Mouse (Mus musculus): ENCODE results near the gene Apaf1. TPM values are rescaled to one million over a fixed set of nuclear protein-coding genes. Genes with fewer than 3 reads are reported as not detected.
A peak's percentile ranks its signal among the peaks of the same experiment; 100 is the strongest.

Gene Apaf1
- polyA plus RNA-seq, 1 experiment from 2014 or later = 19.7 TPM

DNA sequence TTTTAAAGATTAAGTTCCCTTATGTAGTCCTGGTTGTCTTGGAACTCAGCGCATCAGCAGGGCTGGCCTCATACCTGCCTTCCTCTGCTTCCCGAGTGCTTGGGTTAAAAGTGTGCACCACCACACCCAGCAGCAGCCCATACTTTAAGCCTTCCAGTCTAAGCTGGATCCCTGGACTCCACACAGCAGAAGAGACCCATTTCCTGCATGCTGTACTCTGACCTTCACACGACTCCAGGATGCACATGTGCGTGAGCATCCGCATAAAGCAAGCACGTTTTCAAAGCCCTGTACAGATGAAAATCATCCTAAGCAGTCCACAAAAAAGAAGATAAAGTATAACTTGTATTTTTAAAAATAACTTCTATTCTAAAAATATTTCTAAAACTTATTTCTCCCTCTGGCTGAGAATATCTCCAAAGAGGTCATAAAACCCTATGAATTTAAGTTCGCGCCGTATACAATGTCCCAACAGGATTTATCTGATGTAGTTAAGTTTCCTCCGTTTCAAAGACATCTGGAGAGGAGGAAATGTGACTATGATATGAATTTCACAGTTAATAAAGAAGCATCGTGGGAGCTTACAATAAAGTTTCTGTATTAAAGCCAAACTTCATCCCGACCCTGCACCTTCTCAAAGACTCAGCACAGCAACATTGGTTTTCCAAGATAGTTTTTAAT is 76.6 kb downstream of the Apaf1 start:
- Histone ChIP-seq H3K27ac (replicated peaks) (no peak overlapping the region), H3K4me1 (replicated peaks) (no peaks in the 10 kb centered on the region), H3K9me3 (no peaks in the 10 kb centered on the region), H3K27me3 (no peaks in the 10 kb centered on the region), H3K9ac (no peak overlapping the region), H3K4me2 (no peak overlapping the region), H3K4me3 (no peak overlapping the region), H3K36me3 (peaks cover 19% of the 10 kb centered on the region)
- 89% methylated on average over 12 of the region's 12 CpGs for WGBS
- no peak for ATAC-seq (ENCODE audit: low FRiP score, low read depth)

GRCm38 (mm10) chr10:91001421-91001820 is 81.1 kb downstream of the Apaf1 start:
- Histone ChIP-seq H3K27me3 (no peaks in the 10 kb centered on the region), H3K27ac (replicated peaks) (no peak overlapping the region), H3K4me2 (no peak overlapping the region), H3K4me3 (no peak overlapping the region), H3K9ac (no peak overlapping the region), H3K9me3 (no peaks in the 10 kb centered on the region), H3K36me3 (peaks cover 3% of the 10 kb centered on the region; the same call in 1 of the 2 replicates), H3K4me1 (replicated peaks) (no peaks in the 10 kb centered on the region)
- no peak for ATAC-seq (ENCODE audit: low FRiP score, low read depth)
- WGBS = 53% methylated on average over 13 of the region's 13 CpGs

DNA sequence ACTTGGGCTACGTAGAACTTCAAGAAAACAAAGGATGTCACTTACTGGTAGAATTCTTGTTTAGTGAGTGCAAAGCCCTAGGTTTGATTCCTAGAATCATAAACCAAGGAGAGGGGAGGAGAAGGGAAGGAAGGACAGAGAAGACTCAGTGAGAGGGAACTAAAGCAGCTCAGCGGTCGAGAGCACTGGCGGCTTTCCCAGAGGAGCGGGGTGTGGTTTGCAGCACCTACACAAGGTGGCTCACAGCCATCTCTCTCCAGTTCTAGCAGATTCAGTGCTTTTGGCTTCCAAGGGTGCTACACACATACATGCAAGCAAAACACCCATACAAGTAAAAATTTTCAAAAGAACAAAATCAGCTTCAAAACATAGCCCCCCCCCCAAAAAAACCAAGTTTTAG is 82.7 kb downstream of the Apaf1 start:
- Histone ChIP-seq H3K36me3 (peaks cover 18% of the 10 kb centered on the region), H3K9me3 (no peaks in the 10 kb centered on the region), H3K27me3 (no peaks in the 10 kb centered on the region), H3K4me1 (replicated peaks) (no peaks in the 10 kb centered on the region), H3K4me3 (no peak overlapping the region), H3K4me2 (no peak overlapping the region), H3K27ac (replicated peaks) (no peak overlapping the region), H3K9ac (no peak overlapping the region)
- WGBS = 96% methylated on average over 5 of the region's 5 CpGs
- ATAC-seq (ENCODE audit: low FRiP score, low read depth) = no peak

- Histone ChIP-seq H3K27me3 (no peaks in the 10 kb centered on the region), H3K4me2 (no peak overlapping the region), H3K9me3 (no peaks in the 10 kb centered on the region), H3K36me3 (peaks cover 25% of the 10 kb centered on the region), H3K27ac (replicated peaks) (no peak overlapping the region), H3K9ac (no peak overlapping the region), H3K4me1 (replicated peaks) (no peaks in the 10 kb centered on the region), H3K4me3 (no peak overlapping the region)
- no peak for ATAC-seq (ENCODE audit: low FRiP score, low read depth)
- WGBS = 72% methylated on average over 5 of the region's 5 CpGs
Observed at GRCm38 (mm10) chr10:90993869-90994268, 88.7 kb downstream of the Apaf1 start.

- Histone ChIP-seq H3K27me3 (no peaks in the 10 kb centered on the region), H3K36me3 (peaks cover 25% of the 10 kb centered on the region), H3K4me2 (no peak overlapping the region), H3K9me3 (no peaks in the 10 kb centered on the region), H3K4me1 (replicated peaks) (no peaks in the 10 kb centered on the region), H3K4me3 (no peak overlapping the region), H3K27ac (replicated peaks) (no peak overlapping the region), H3K9ac (no peak overlapping the region)
- WGBS = 88% methylated on average over 6 of the region's 6 CpGs
- no peak for ATAC-seq (ENCODE audit: low FRiP score, low read depth)
Observed at GRCm38 (mm10) chr10:90992237-90992636, 90.3 kb downstream of the Apaf1 start.

DNA sequence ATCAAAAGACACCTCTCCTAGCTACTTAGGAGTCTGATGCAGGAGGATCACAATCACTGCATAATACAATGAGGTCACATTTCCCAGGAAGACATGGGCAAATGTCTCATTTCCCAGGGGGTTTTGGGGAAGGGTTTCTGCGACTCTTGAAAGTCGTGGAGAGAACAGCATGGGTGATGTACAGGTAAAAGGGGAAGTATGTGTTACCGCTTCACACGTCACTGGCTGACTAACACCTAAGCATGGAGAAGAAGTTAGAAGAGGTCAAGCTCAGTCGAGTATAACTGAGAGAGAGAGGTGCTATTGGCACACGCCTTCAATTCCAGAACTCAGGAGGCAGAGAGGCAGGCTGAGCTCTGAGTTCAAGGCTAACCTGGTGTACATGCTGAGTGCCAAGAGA is 92.2 kb downstream of the Apaf1 start:
- no peak for ATAC-seq (ENCODE audit: low FRiP score, low read depth)
- 92% methylated on average over 6 of the region's 6 CpGs for WGBS
- H3K4me1 ChIP-seq (replicated peaks) = no peaks in the 10 kb centered on the region
- peaks cover 11% of the 10 kb centered on the region for H3K36me3 ChIP-seq
- H3K9me3 ChIP-seq = no peaks in the 10 kb centered on the region
- H3K4me2 ChIP-seq = no peak overlapping the region
- no peaks in the 10 kb centered on the region for H3K27me3 ChIP-seq
- H3K27ac ChIP-seq (replicated peaks) = no peak overlapping the region
- H3K9ac ChIP-seq = no peak overlapping the region
- H3K4me3 ChIP-seq = no peak overlapping the region

DNA sequence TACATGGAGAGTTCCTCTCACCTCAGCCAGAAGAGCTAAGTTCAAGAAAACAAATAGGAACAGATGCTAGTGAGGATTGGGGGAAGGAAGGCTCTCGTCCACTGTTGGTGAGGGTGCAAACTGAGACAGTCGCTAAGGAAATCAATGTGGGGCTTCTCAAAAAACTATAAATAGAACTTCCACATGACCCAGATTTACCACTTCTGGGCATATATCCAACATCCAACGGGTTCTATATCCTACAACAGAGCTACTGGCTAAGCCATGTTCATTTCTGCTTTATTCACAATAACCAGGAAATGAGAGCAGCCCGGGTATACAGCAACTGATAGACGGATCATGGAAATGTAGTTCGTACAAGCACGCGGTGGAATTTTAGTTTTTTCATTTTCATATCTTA is 99.5 kb downstream of the Apaf1 start:
- H3K9me3 ChIP-seq = no peaks in the 10 kb centered on the region
- WGBS = 81% methylated on average over 8 of the region's 8 CpGs
- H3K4me1 ChIP-seq (replicated peaks) = 0 out of 2 replicates have a peak, but pooled peaks cover 4% of the 10 kb centered on the region
- H3K27me3 ChIP-seq = no peaks in the 10 kb centered on the region
- no peak overlapping the region for H3K4me2 ChIP-seq
- no peak for ATAC-seq (ENCODE audit: low FRiP score, low read depth)
- no peaks in the 10 kb centered on the region for H3K36me3 ChIP-seq
- H3K4me3 ChIP-seq = no peak overlapping the region
- H3K27ac ChIP-seq (replicated peaks) = no peak overlapping the region
- no peak overlapping the region for H3K9ac ChIP-seq

GRCm38 (mm10) chr10:90981811-90982210 is 100.8 kb downstream of the Apaf1 start:
- ATAC-seq (ENCODE audit: low FRiP score, low read depth) = no peak
- H3K9ac ChIP-seq = no peak overlapping the region
- WGBS = 94% methylated on average over 4 of the region's 4 CpGs
- no peaks in the 10 kb centered on the region for H3K36me3 ChIP-seq
- no peaks in the 10 kb centered on the region for H3K27me3 ChIP-seq
- H3K9me3 ChIP-seq = no peaks in the 10 kb centered on the region
- 0 out of 2 replicates have a peak, but pooled peaks cover 4% of the 10 kb centered on the region for H3K4me1 ChIP-seq (replicated peaks)
- no peak overlapping the region for H3K4me3 ChIP-seq
- H3K4me2 ChIP-seq = no peak overlapping the region
- H3K27ac ChIP-seq (replicated peaks) = no peak overlapping the region

- no peak overlapping the region for H3K27ac ChIP-seq (replicated peaks)
- no peaks in the 10 kb centered on the region for H3K36me3 ChIP-seq
- no peak overlapping the region for H3K9ac ChIP-seq
- no peaks in the 10 kb centered on the region for H3K9me3 ChIP-seq
- H3K27me3 ChIP-seq = no peaks in the 10 kb centered on the region
- peaks cover 6% of the 10 kb centered on the region for H3K4me1 ChIP-seq (replicated peaks)
- no peak overlapping the region for H3K4me3 ChIP-seq
- H3K4me2 ChIP-seq = no peak overlapping the region
- WGBS = 86% methylated on average over 6 of the region's 6 CpGs
- ATAC-seq (ENCODE audit: low FRiP score, low read depth) = no peak
Observed at GRCm38 (mm10) chr10:90974491-90974890, 108.1 kb downstream of the Apaf1 start.

DNA sequence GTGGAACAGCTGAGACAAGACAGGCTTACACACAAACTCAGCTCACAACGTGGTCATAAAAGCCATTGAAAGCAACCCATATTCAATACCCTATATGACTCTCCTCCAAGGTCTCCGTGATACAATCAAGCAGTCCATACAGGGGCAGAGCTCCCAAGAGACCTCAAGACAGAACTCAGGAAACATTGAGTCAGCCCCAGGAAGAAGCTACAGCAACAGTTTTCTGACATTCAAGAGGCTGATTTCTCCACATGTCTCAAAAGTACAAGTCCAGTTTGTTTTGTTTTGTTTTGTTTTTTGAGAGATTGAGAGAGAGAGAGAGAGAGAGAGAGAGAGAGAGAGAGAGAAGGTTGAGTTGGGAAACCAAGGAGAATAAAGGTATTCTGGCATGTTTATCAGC is 108.5 kb downstream of the Apaf1 start:
- H3K27ac ChIP-seq (replicated peaks) = no peak overlapping the region

GRCm38 (mm10) chr10:90970560-90970959 is 112.0 kb downstream of the Apaf1 start:
- H3K27ac ChIP-seq (replicated peaks) = no peak overlapping the region
- peaks cover 23% of the 10 kb centered on the region for H3K4me1 ChIP-seq (replicated peaks)
- H3K27me3 ChIP-seq = peaks cover 8% of the 10 kb centered on the region; the same call in 1 of the 2 replicates
- H3K9me3 ChIP-seq = no peaks in the 10 kb centered on the region
- H3K4me2 ChIP-seq = no peak overlapping the region
- no peak overlapping the region for H3K9ac ChIP-seq
- H3K4me3 ChIP-seq = no peak overlapping the region
- ATAC-seq (ENCODE audit: low FRiP score, low read depth) = no peak
- H3K36me3 ChIP-seq = 0 out of 2 replicates have a peak, but pooled peaks cover 3% of the 10 kb centered on the region
- WGBS = 48% methylated on average over 4 of the region's 4 CpGs

More for the DNA sequence above, 108.5 kb downstream of the Apaf1 start:
- Histone ChIP-seq H3K36me3 (no peaks in the 10 kb centered on the region), H3K4me1 (replicated peaks) (peaks cover 10% of the 10 kb centered on the region), H3K4me3 (no peak overlapping the region), H3K9me3 (no peaks in the 10 kb centered on the region), H3K9ac (no peak overlapping the region), H3K4me2 (no peak overlapping the region), H3K27me3 (no peaks in the 10 kb centered on the region)
- ATAC-seq (ENCODE audit: low FRiP score, low read depth) = no peak
- WGBS = 67% methylated on average over 2 of the region's 2 CpGs

- H3K4me1 ChIP-seq (replicated peaks) = peaks cover 23% of the 10 kb centered on the region
- no peaks in the 10 kb centered on the region for H3K9me3 ChIP-seq
- peak overlapping the region; percentile 40 for H3K4me3 ChIP-seq
- H3K36me3 ChIP-seq = 0 out of 2 replicates have a peak, but pooled peaks cover 3% of the 10 kb centered on the region
- H3K27me3 ChIP-seq = peaks cover 8% of the 10 kb centered on the region; the same call in 1 of the 2 replicates
- 5% methylated on average over 72 of the region's 72 CpGs for WGBS
- peak overlapping the region; percentile 34 for H3K9ac ChIP-seq
- H3K4me2 ChIP-seq = peak overlapping the region; percentile 82
- no peak overlapping the region for H3K27ac ChIP-seq (replicated peaks)
- peak; percentile 29; the same call in 1 of the 2 replicates for ATAC-seq (ENCODE audit: low FRiP score, low read depth)
Observed at GRCm38 (mm10) chr10:90969355-90970174, 113.0 kb downstream of the Apaf1 start.
